Mouse (Mus musculus) ES-E14 (cell line): Measurements from ENCODE around the gene Rbm6.

Experiments
- HCFC1 ChIP-seq: IDR thresholded peaks from 2 replicates; pipeline ENCODE4 v1.6.1; 2012; ENCODE audit warnings: low read length, inconsistent platforms, borderline replicate concordance; ENCODE audit not compliant: insufficient read depth
- MAFK ChIP-seq: IDR thresholded peaks from 2 replicates; pipeline ENCODE4 v1.6.1; 2014; ENCODE audit warnings: mild to moderate bottlenecking, low read depth, low read length, inconsistent platforms; ENCODE audit not compliant: insufficient read depth
- ZC3H11A ChIP-seq: IDR thresholded peaks from 2 replicates; pipeline ENCODE4 v1.6.1; 2012; ENCODE audit warnings: low read depth, mild to moderate bottlenecking, inconsistent platforms, low read length, borderline replicate concordance

DNA sequence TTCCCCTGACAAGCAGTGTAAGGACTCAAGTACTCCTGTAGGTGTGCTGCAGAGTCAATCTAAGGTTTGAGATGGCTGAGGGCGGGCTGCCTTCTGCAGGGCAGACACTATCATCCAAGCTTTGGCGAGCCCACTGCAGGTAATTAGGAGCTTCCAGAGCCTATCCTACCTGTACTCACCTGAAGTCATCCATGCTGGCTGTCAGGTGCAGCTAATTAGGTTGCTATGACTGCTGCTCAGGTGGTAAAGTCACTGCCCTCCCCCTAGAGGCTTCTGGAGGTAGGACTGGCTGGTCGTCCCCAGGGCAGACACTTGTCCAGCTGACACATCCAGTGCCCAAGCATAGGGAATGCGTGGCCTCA is 134.2 kb downstream of the Rbm6 start:
- no peak for TF ChIP-seq ZC3H11A
- TF ChIP-seq HCFC1, result no peak
- no peak for TF ChIP-seq MAFK
